Mouse (Mus musculus): ENCODE results near the gene Ppp1r13l. TPM values are rescaled to one million over a fixed set of nuclear protein-coding genes. Genes with fewer than 3 reads are reported as not detected.

Gene Ppp1r13l
- polyA plus RNA-seq, 1 experiment from 2014 or later = 12.6 TPM

DNA sequence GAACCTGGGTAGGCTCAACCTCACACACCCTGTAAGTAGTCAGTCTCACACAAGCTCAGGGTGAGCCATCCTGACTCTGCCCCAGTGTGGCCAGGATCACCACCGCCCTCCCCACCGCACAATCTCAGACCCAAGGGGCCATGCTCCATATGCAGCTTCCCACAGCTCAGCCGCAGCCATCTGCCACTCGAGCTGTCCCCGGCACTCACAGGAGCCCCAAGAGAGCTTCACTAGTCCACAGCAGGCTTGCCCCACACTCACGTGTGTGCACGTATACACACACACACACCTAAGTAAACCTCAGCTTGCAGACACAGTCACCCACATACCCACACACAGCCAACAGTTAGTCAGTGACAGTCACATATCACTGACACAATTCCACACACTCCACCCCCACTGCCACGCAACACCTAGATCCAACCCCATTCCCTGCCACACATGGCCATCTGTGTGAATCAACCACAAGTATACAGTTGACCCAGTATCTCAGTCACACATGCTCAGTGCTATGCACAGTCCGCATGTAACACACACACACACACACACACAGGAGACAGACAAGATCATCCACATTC, 43.1 kb downstream of the Ppp1r13l start:
- H3K9me3 ChIP-seq = no peaks in the 10 kb centered on the region
- H3K27me3 ChIP-seq = peaks cover 80% of the 10 kb centered on the region
- peaks cover 15% of the 10 kb centered on the region for H3K4me1 ChIP-seq
- 83% methylated on average over 9 of the region's 9 CpGs for WGBS
- no peak overlapping the region for H3K9ac ChIP-seq
- H3K36me3 ChIP-seq = no peaks in the 10 kb centered on the region
- no peak for ATAC-seq (ENCODE audit: insufficient number of reproducible peaks, insufficient read depth, low FRiP score, low TSS enrichment, low read depth)
- H3K4me3 ChIP-seq = no peak overlapping the region
- no peak overlapping the region for H3K27ac ChIP-seq
- H3K4me2 ChIP-seq = no peak overlapping the region

GRCm38 (mm10) chr7:19403731-19404296, 44.3 kb downstream of the Ppp1r13l start, which contains the start of gene Klc3:
TSS of gene Klc3 (minus strand) at chr7:19404104.
- Histone ChIP-seq H3K9ac (peak within 1 kb of the TSS; percentile 68), H3K9me3 (no peaks in the 10 kb centered on the region), H3K27me3 (peaks cover 79% of the 10 kb centered on the region), H3K4me2 (peak within 1 kb of the TSS; percentile 98), H3K4me3 (peak within 1 kb of the TSS; percentile 64), H3K27ac (no peak within 1 kb of the TSS), H3K36me3 (no peaks in the 10 kb centered on the region), H3K4me1 (peaks cover 15% of the 10 kb centered on the region)
- under 1% methylated on average over 61 of the region's 62 CpGs for WGBS
- ATAC-seq (ENCODE audit: insufficient number of reproducible peaks, insufficient read depth, low FRiP score, low TSS enrichment, low read depth) = peak; percentile 11; the same call in 1 of the 2 replicates

DNA sequence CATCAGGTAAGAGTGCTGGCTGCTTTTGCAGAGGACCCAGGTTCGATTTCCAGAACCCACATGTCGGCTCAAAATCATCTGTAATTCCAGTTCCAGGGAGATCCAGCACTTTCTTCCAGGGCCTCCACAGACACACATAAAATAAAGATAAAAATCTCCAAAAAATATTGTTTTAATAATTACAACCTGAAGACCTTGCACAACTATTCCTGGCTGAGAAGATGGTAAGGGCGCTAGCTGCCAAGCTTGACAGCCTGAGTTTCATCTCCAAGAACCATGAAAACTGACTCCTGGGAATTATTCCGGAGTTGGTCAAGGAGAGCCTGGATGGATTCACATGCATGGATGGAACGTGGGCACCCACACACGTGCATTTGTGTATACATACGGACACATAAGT, 44.9 kb downstream of the Ppp1r13l start, which contains the start of gene Ckm:
Gene Ckm (plus strand): TSS at position 301 of the 400 bp plus-strand sequence.
- Histone ChIP-seq H3K9ac (peak within 1 kb of the TSS; percentile 68), H3K4me2 (peak within 1 kb of the TSS; percentile 98), H3K27ac (no peak within 1 kb of the TSS), H3K4me1 (peaks cover 15% of the 10 kb centered on the region), H3K27me3 (peaks cover 73% of the 10 kb centered on the region), H3K4me3 (peak within 1 kb of the TSS; percentile 64), H3K9me3 (no peaks in the 10 kb centered on the region), H3K36me3 (no peaks in the 10 kb centered on the region)
- WGBS = 52% methylated on average over 7 of the region's 7 CpGs
- no peak for ATAC-seq (ENCODE audit: insufficient number of reproducible peaks, insufficient read depth, low FRiP score, low TSS enrichment, low read depth)

DNA sequence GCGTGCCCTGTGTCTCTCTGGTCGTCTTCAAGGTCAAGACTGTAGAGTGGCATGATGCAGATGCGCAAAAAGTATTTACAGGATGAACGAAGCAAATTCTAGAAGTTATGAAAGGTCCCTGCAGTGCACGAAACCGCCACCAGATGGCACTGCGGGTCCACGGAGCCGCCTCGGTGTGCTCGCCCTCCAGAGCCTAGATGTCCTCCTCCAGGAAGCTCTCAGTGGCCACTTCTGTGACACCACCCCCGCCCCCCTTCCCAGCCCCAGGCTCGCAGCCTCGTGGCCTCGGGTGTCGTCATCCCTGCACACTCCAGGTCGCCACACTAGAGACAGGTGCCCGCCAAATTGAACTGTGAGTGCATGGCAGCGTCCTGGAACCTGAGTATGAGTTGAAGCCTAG, 45.9 kb downstream of the Ppp1r13l start:
- 2% methylated on average over 19 of the region's 19 CpGs for WGBS

GRCm38 (mm10) chr7:19409753-19410152, 50.2 kb downstream of the Ppp1r13l start:
- WGBS = 44% methylated on average over 6 of the region's 6 CpGs
- H3K27me3 ChIP-seq = peaks cover 21% of the 10 kb centered on the region
- H3K9ac ChIP-seq = no peak overlapping the region
- no peaks in the 10 kb centered on the region for H3K36me3 ChIP-seq
- no peak overlapping the region for H3K4me2 ChIP-seq
- H3K4me3 ChIP-seq = no peak overlapping the region
- peaks cover 5% of the 10 kb centered on the region; the same call in 1 of the 2 replicates for H3K9me3 ChIP-seq
- H3K4me1 ChIP-seq = peaks cover 4% of the 10 kb centered on the region
- H3K27ac ChIP-seq = no peak overlapping the region
- ATAC-seq (ENCODE audit: insufficient number of reproducible peaks, insufficient read depth, low FRiP score, low TSS enrichment, low read depth) = no peak

More for the DNA sequence above, 45.9 kb downstream of the Ppp1r13l start:
- Histone ChIP-seq H3K4me3 (peak overlapping the region; percentile 21), H3K9ac (peak overlapping the region; percentile 52; the same call in 1 of the 2 replicates), H3K36me3 (no peaks in the 10 kb centered on the region), H3K9me3 (no peaks in the 10 kb centered on the region), H3K4me2 (peak overlapping the region; percentile 46), H3K27ac (no peak overlapping the region), H3K4me1 (peaks cover 15% of the 10 kb centered on the region), H3K27me3 (peaks cover 63% of the 10 kb centered on the region)
- no peak for ATAC-seq (ENCODE audit: insufficient number of reproducible peaks, insufficient read depth, low FRiP score, low TSS enrichment, low read depth)

DNA sequence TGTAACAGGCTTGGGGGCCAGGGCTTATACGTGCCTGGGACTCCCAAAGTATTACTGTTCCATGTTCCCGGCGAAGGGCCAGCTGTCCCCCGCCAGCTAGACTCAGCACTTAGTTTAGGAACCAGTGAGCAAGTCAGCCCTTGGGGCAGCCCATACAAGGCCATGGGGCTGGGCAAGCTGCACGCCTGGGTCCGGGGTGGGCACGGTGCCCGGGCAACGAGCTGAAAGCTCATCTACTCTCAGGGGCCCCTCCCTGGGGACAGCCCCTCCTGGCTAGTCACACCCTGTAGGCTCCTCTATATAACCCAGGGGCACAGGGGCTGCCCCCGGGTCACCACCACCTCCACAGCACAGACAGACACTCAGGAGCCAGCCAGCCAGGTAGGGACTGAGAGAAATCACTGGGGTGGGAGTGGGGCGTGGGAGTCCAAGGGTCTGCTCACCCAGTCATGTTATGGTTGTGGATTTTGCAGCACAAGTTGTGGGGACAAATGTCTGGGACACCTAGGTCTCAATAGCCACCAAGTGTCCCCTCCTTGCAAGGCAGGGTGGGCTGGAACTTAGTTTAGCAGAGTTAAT, 51.3 kb downstream of the Ppp1r13l start:
- H3K36me3 ChIP-seq = no peaks in the 10 kb centered on the region
- no peak overlapping the region for H3K27ac ChIP-seq
- ATAC-seq (ENCODE audit: insufficient number of reproducible peaks, insufficient read depth, low FRiP score, low TSS enrichment, low read depth) = no peak
- H3K4me1 ChIP-seq = no peaks in the 10 kb centered on the region
- H3K4me3 ChIP-seq = no peak overlapping the region
- H3K9me3 ChIP-seq = peaks cover 5% of the 10 kb centered on the region; the same call in 1 of the 2 replicates
- H3K4me2 ChIP-seq = no peak overlapping the region
- 67% methylated on average over 11 of the region's 11 CpGs for WGBS
- peaks cover 10% of the 10 kb centered on the region for H3K27me3 ChIP-seq
- H3K9ac ChIP-seq = 0 out of 2 replicates have a peak overlapping the region, but pooled peaks have one; percentile 3

GRCm38 (mm10) chr7:19411783-19412182, 52.2 kb downstream of the Ppp1r13l start:
- H3K4me1 ChIP-seq = no peaks in the 10 kb centered on the region
- no peak for ATAC-seq (ENCODE audit: insufficient number of reproducible peaks, insufficient read depth, low FRiP score, low TSS enrichment, low read depth)

DNA sequence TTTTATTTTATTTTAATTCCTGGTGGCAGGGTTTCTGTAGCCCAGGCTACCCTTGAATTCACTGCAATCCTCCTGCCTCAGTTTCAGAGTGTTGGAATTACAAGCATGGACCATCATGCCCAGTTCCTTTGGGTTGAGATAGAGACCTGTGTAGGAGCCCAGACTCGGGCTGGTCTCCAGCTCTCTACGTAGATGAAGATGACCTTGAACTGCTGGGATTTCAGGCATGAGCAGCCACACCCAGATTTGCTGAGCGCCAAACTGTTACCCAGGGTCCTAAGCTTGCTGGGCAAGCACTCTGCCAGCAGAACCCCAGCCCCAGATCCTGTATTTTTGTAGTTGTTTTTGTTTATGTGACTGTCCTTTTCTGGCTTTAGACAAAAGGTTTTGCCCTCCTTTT, 54.0 kb downstream of the Ppp1r13l start:
- Histone ChIP-seq H3K4me1 (no peaks in the 10 kb centered on the region), H3K9ac (no peak overlapping the region), H3K36me3 (no peaks in the 10 kb centered on the region), H3K27ac (no peak overlapping the region), H3K4me3 (no peak overlapping the region), H3K9me3 (peaks cover 5% of the 10 kb centered on the region; the same call in 1 of the 2 replicates), H3K4me2 (no peak overlapping the region), H3K27me3 (peaks cover 18% of the 10 kb centered on the region)
- no peak for ATAC-seq (ENCODE audit: insufficient number of reproducible peaks, insufficient read depth, low FRiP score, low TSS enrichment, low read depth)
- WGBS = 81% methylated on average over 3 of the region's 3 CpGs

More at GRCm38 (mm10) chr7:19411783-19412182, 52.2 kb downstream of the Ppp1r13l start:
- no peak overlapping the region for H3K4me3 ChIP-seq
- H3K27me3 ChIP-seq = peaks cover 7% of the 10 kb centered on the region; the same call in 1 of the 2 replicates
- H3K9ac ChIP-seq = no peak overlapping the region
- no peak overlapping the region for H3K4me2 ChIP-seq
- H3K27ac ChIP-seq = no peak overlapping the region
- 78% methylated on average over 5 of the region's 5 CpGs for WGBS
- peaks cover 5% of the 10 kb centered on the region; the same call in 1 of the 2 replicates for H3K9me3 ChIP-seq
- no peaks in the 10 kb centered on the region for H3K36me3 ChIP-seq

DNA sequence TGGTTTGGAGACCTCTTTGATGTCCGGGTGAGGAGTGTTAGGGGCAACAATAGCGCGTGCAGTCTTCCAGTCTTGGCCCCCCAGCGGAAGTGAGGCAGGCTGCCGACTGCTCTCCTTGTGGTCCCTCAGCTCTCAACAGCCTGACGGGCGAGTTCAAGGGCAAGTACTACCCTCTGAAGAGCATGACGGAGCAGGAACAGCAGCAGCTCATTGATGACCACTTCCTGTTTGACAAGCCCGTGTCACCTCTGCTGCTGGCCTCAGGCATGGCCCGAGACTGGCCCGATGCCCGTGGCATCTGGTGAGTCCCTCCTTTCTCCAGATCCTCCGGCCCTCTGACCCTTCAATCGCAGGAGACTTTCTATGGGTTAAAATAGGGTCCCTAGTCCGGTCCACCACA, 57.0 kb downstream of the Ppp1r13l start:
- H3K4me2 ChIP-seq = no peak overlapping the region
- no peak overlapping the region for H3K27ac ChIP-seq
- peaks cover 49% of the 10 kb centered on the region for H3K27me3 ChIP-seq
- H3K9ac ChIP-seq = no peak overlapping the region
- peaks cover 4% of the 10 kb centered on the region; the same call in 1 of the 2 replicates for H3K4me1 ChIP-seq
- 76% methylated on average over 15 of the region's 15 CpGs for WGBS
- H3K36me3 ChIP-seq = no peaks in the 10 kb centered on the region
- ATAC-seq (ENCODE audit: insufficient number of reproducible peaks, insufficient read depth, low FRiP score, low TSS enrichment, low read depth) = no peak
- no peak overlapping the region for H3K4me3 ChIP-seq
- H3K9me3 ChIP-seq = peaks cover 5% of the 10 kb centered on the region; the same call in 1 of the 2 replicates

GRCm38 (mm10) chr7:19420121-19420520, 60.6 kb downstream of the Ppp1r13l start:
- Histone ChIP-seq H3K4me3 (0 out of 2 replicates have a peak overlapping the region, but pooled peaks have one; percentile 2), H3K4me2 (peak overlapping the region; percentile 36; the same call in 1 of the 2 replicates), H3K9ac (no peak overlapping the region), H3K36me3 (peaks cover 7% of the 10 kb centered on the region), H3K4me1 (peaks cover 4% of the 10 kb centered on the region; the same call in 1 of the 2 replicates), H3K9me3 (no peaks in the 10 kb centered on the region), H3K27me3 (peaks cover 57% of the 10 kb centered on the region), H3K27ac (no peak overlapping the region)
- 9% methylated on average over 28 of the region's 28 CpGs for WGBS
- no peak for ATAC-seq (ENCODE audit: insufficient number of reproducible peaks, insufficient read depth, low FRiP score, low TSS enrichment, low read depth)

DNA sequence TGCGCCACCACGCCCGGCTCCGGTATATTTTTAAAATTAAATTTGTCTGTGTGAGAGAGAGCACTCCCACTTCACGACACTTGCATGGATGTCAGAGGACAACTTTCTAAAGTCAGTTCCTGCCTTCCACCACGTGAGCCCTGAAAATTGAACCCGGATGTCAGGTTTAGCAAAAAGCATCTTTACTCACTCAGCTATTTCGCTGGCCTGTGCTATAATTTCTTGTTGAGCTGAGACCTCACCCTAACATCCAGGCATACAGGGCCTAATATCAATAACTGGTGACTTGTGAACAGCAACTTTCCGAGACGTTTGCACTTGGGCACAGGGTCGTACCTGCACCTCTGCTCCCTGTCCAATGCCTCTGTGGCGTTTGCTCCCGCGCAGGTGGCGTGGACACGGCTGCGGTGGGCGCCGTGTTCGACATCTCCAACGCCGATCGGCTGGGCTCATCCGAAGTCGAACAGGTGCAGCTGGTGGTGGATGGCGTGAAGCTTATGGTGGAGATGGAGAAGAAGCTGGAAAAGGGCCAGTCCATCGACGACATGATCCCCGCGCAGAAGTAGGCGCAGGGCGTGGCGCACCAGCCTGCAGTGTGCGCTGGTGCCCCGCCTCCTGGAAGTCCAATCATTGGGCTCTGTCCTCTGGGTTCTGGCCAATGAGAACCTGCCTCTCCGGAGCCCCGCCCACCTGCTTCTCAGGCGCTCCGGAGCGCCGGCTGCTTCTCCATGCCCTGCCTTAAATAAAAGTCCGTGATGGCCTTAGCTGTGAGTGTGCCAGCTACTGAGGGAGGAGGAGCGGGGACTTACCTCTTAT, 61.5 kb downstream of the Ppp1r13l start:
- ATAC-seq (ENCODE audit: insufficient number of reproducible peaks, insufficient read depth, low FRiP score, low TSS enrichment, low read depth) = peak; percentile 84
- H3K27me3 ChIP-seq = peaks cover 57% of the 10 kb centered on the region
- WGBS = 13% methylated on average over 43 of the region's 43 CpGs

More for the DNA sequence above, 61.5 kb downstream of the Ppp1r13l start:
- Histone ChIP-seq H3K36me3 (peaks cover 16% of the 10 kb centered on the region), H3K9me3 (no peaks in the 10 kb centered on the region), H3K4me3 (peak overlapping the region; percentile 37), H3K9ac (no peak overlapping the region), H3K27ac (no peak overlapping the region), H3K4me2 (peak overlapping the region; percentile 58), H3K4me1 (peaks cover 4% of the 10 kb centered on the region; the same call in 1 of the 2 replicates)

Measured in embryonic facial prominence, embryonic 13.5 days (tissue).